Mouse (Mus musculus) embryonic facial prominence, embryonic 10.5 days (tissue): ENCODE measurements at regions not wholly inside any gene's neighbourhood (a gene's known extent, or its start where the extent isn't known, plus 50 kb on each side); places are given as distances from the start of the nearest gene placed in this dataset.
"Not testable (repeated sequence)": the region's sequence is repeated elsewhere in the genome, so short reads cannot be mapped to it uniquely, and the experiment has no call there.

ENCODE experiments used
- DNase-seq: peaks from one replicate; pipeline ENCODE4 v3.0.0-alpha.2; 2017; ENCODE audit warnings: low spot score
- H3K27ac ChIP-seq: fragments of 300-500 bp; sonication (generic); replicated peaks from 2 replicates; pipeline ENCODE4 v1.5.1; 2016; ENCODE audit warnings: mild to moderate bottlenecking
- H3K27me3 ChIP-seq: fragments of 300-500 bp; sonication (generic); replicated peaks from 2 replicates; pipeline ENCODE4 v1.6.1; 2016; ENCODE audit warnings: low read depth, mild to moderate bottlenecking; ENCODE audit not compliant: poor library complexity, severe bottlenecking
- H3K36me3 ChIP-seq: fragments of 300-500 bp; sonication (generic); replicated peaks from 2 replicates; pipeline ENCODE4 v1.6.1; 2016; ENCODE audit warnings: mild to moderate bottlenecking, moderate library complexity
- H3K4me1 ChIP-seq: fragments of 300-500 bp; sonication (generic); 2 replicates; pipeline ENCODE4 v1.6.1; 2016
- H3K4me3 ChIP-seq: fragments of 300-500 bp; sonication (generic); 2 replicates; pipeline ENCODE4 v1.5.1; 2016; ENCODE audit warnings: mild to moderate bottlenecking, moderate library complexity
- H3K9me3 ChIP-seq: fragments of 300-500 bp; sonication (generic); 2 replicates; pipeline ENCODE4 v1.6.1; 2016; ENCODE audit warnings: mild to moderate bottlenecking
- WGBS: fragments of 180-500 bp; shearing (Covaris S2); methylation state at CpG from one replicate; pipeline ENCODE4 v1.1.7; 2016; 5-methylcytosine and 5-hydroxymethylcytosine counted together

- WGBS, result 74% methylated on average over 2 of the region's 2 CpGs
- peaks cover 24% of the 10 kb centered on the region for H3K27me3 ChIP-seq
- no peak overlapping the region for H3K4me3 ChIP-seq
- no peaks in the 10 kb centered on the region for H3K36me3 ChIP-seq
- peak; percentile 11 for DNase-seq
- peak overlapping the region; percentile 59; the same call in 1 of the 2 replicates for H3K27ac ChIP-seq
- H3K9me3 ChIP-seq, result no peaks in the 10 kb centered on the region
- H3K4me1 ChIP-seq, result no peaks in the 10 kb centered on the region
Observed at GRCm38 (mm10) chrX:103250961-103251360, 64.5 kb upstream of the Nap1l2 start.

DNA sequence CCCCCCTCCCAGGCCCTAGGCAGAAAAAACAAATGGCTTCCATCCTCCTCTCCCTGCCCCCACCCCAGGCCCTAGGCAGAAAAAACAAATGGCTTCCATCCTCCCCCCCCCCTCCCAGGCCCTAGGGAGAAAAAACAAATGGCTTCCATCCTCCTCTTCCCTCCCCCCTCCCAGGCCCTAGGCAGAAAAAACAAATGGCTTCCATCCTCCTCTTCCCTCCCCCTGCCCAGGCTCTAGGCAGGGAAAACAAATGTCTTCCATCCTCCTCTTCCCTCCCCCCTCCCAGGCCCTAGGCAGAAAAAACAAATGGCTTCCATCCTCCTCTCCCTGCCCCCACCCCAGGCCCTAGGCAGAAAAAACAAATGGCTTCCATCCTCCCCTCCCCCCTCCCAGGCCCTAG lies 65.0 kb upstream of the Nap1l2 start:
- DNase-seq, result peak; percentile 20
- H3K9me3 ChIP-seq, H3K27ac ChIP-seq, H3K36me3 ChIP-seq, H3K4me1 ChIP-seq, H3K4me3 ChIP-seq: not testable (repeated sequence)
- H3K27me3 ChIP-seq, result peaks cover 29% of the 10 kb centered on the region

GRCm38 (mm10) chrX:103252056-103252850 lies 65.8 kb upstream of the Nap1l2 start:
- Histone ChIP-seq H3K27me3 (peaks cover 33% of the 10 kb centered on the region), H3K27ac (peak overlapping the region; percentile 67; the same call in 1 of the 2 replicates)
- not testable (repeated sequence) for H3K4me3 ChIP-seq, H3K4me1 ChIP-seq, H3K36me3 ChIP-seq, H3K9me3 ChIP-seq
- 65% methylated on average over 1 of the region's 1 CpGs for WGBS
- DNase-seq, result peak; percentile 44

- no peaks in the 10 kb centered on the region for H3K9me3 ChIP-seq
- H3K36me3 ChIP-seq, result no peaks in the 10 kb centered on the region
- H3K4me1 ChIP-seq, result no peaks in the 10 kb centered on the region
- no peak overlapping the region for H3K27ac ChIP-seq
- peaks cover 34% of the 10 kb centered on the region for H3K27me3 ChIP-seq
- no peak overlapping the region for H3K4me3 ChIP-seq
- 82% methylated on average over 6 of the region's 6 CpGs for WGBS
- no peak for DNase-seq
Observed at GRCm38 (mm10) chrX:103252881-103253280, 66.4 kb upstream of the Nap1l2 start.

GRCm38 (mm10) chrX:103254867-103255266 lies 66.3 kb upstream of the Cdx4 start:
- 81% methylated on average over 3 of the region's 3 CpGs for WGBS
- Histone ChIP-seq H3K27me3 (peaks cover 46% of the 10 kb centered on the region), H3K4me3 (no peak overlapping the region), H3K4me1 (no peaks in the 10 kb centered on the region), H3K9me3 (no peaks in the 10 kb centered on the region), H3K27ac (no peak overlapping the region), H3K36me3 (no peaks in the 10 kb centered on the region)
- DNase-seq, result no peak

- Histone ChIP-seq H3K27me3 (peaks cover 80% of the 10 kb centered on the region), H3K4me1 (no peaks in the 10 kb centered on the region), H3K27ac (no peak overlapping the region), H3K4me3 (no peak overlapping the region), H3K9me3 (no peaks in the 10 kb centered on the region), H3K36me3 (no peaks in the 10 kb centered on the region)
- WGBS, result 11% methylated on average over 2 of the region's 2 CpGs
- DNase-seq, result no peak
Observed at GRCm38 (mm10) chrX:103259882-103260281, 61.3 kb upstream of the Cdx4 start.
